Mouse (Mus musculus): ENCODE data around the gene Ebi3. TPM values are rescaled to one million over a fixed set of nuclear protein-coding genes. Genes with fewer than 3 reads are reported as not detected.

Gene Ebi3
- polyA plus RNA-seq, 1 experiment from 2014 or later = 3.1 TPM

- no peaks in the 10 kb centered on the region for H3K27me3 ChIP-seq (replicated peaks; ENCODE audit: insufficient read depth, low read length)
Measured at GRCm38 (mm10) chr17:55960791-55961190, 8.4 kb downstream of the Ebi3 start.

GRCm38 (mm10) chr17:55961631-55962030, 9.2 kb downstream of the Ebi3 start:
- H3K36me3 ChIP-seq (ENCODE audit: insufficient read depth, low read length) = peaks cover 5% of the 10 kb centered on the region; the same call in 1 of the 2 replicates
- no peak for TF ChIP-seq CTCF (IDR thresholded peaks at IDR 0.05)
- no peak for TF ChIP-seq EP300 (IDR thresholded peaks at IDR 0.05)
- peaks cover 4% of the 10 kb centered on the region; the same call in 1 of the 2 replicates for H3K4me1 ChIP-seq (ENCODE audit: insufficient read depth, low read depth, low read length)
- whole genome bisulfite sequencing = 94% methylated on average over 7 of the region's 7 CpGs
- no peak overlapping the region for H3K4me2 ChIP-seq (replicated peaks; ENCODE audit: low read depth, low read length)
- H3K27me3 ChIP-seq (replicated peaks; ENCODE audit: insufficient read depth, low read length) = no peaks in the 10 kb centered on the region
- H3K9me3 ChIP-seq (ENCODE audit: low read length) = no peaks in the 10 kb centered on the region
- no peak overlapping the region for H3K4me3 ChIP-seq (ENCODE audit: low read depth, low read length)
- no peak for DNase-seq (ENCODE audit: low spot score)
- H3K9ac ChIP-seq (replicated peaks; ENCODE audit: low read depth) = no peak overlapping the region
- no peak for ATAC-seq
- no peak overlapping the region for H3K27ac ChIP-seq (ENCODE audit: low read length)

More at GRCm38 (mm10) chr17:55960791-55961190, 8.4 kb downstream of the Ebi3 start:
- Histone ChIP-seq H3K4me1 (ENCODE audit: insufficient read depth, low read depth, low read length) (peaks cover 4% of the 10 kb centered on the region; the same call in 1 of the 2 replicates), H3K36me3 (ENCODE audit: insufficient read depth, low read length) (no peaks in the 10 kb centered on the region), H3K9ac (replicated peaks; ENCODE audit: low read depth) (no peak overlapping the region), H3K4me2 (replicated peaks; ENCODE audit: low read depth, low read length) (no peak overlapping the region), H3K27ac (ENCODE audit: low read length) (no peak overlapping the region), H3K9me3 (ENCODE audit: low read length) (no peaks in the 10 kb centered on the region), H3K4me3 (ENCODE audit: low read depth, low read length) (no peak overlapping the region)
- TF ChIP-seq CTCF (IDR thresholded peaks at IDR 0.05) (no peak), EP300 (IDR thresholded peaks at IDR 0.05) (no peak)
- ATAC-seq (no peak), DNase-seq (ENCODE audit: low spot score) (no peak)

- WGBS = 64% methylated on average over 14 of the region's 14 CpGs
- Histone ChIP-seq H3K9ac (replicated peaks; ENCODE audit: low read depth) (no peak overlapping the region), H3K27me3 (replicated peaks; ENCODE audit: insufficient read depth, low read length) (no peaks in the 10 kb centered on the region), H3K4me2 (replicated peaks; ENCODE audit: low read depth, low read length) (no peak overlapping the region), H3K4me1 (ENCODE audit: insufficient read depth, low read depth, low read length) (peaks cover 4% of the 10 kb centered on the region; the same call in 1 of the 2 replicates), H3K4me3 (ENCODE audit: low read depth, low read length) (no peak overlapping the region), H3K27ac (ENCODE audit: low read length) (no peak overlapping the region), H3K36me3 (ENCODE audit: insufficient read depth, low read length) (peaks cover 11% of the 10 kb centered on the region), H3K9me3 (ENCODE audit: low read length) (no peaks in the 10 kb centered on the region)
- no peak for ATAC-seq
- peak; percentile 63 for DNase-seq (ENCODE audit: low spot score)
- TF ChIP-seq CTCF (IDR thresholded peaks at IDR 0.05) (no peak), EP300 (IDR thresholded peaks at IDR 0.05) (no peak)
Measured at GRCm38 (mm10) chr17:55963171-55963570, 10.7 kb downstream of the Ebi3 start.

- Histone ChIP-seq H3K27me3 (replicated peaks; ENCODE audit: insufficient read depth, low read length) (no peaks in the 10 kb centered on the region), H3K9me3 (ENCODE audit: low read length) (no peaks in the 10 kb centered on the region), H3K4me3 (ENCODE audit: low read depth, low read length) (no peak overlapping the region), H3K4me1 (ENCODE audit: insufficient read depth, low read depth, low read length) (no peaks in the 10 kb centered on the region), H3K9ac (replicated peaks; ENCODE audit: low read depth) (no peak overlapping the region), H3K27ac (ENCODE audit: low read length) (no peak overlapping the region), H3K4me2 (replicated peaks; ENCODE audit: low read depth, low read length) (no peak overlapping the region), H3K36me3 (ENCODE audit: insufficient read depth, low read length) (peaks cover 11% of the 10 kb centered on the region)
- DNase-seq (ENCODE audit: low spot score) (no peak), ATAC-seq (no peak)
- WGBS = 95% methylated on average over 10 of the region's 10 CpGs
- TF ChIP-seq CTCF (IDR thresholded peaks at IDR 0.05) (no peak), EP300 (IDR thresholded peaks at IDR 0.05) (no peak)
Measured at GRCm38 (mm10) chr17:55964496-55964895, 12.1 kb downstream of the Ebi3 start.

GRCm38 (mm10) chr17:55964996-55965395, 12.6 kb downstream of the Ebi3 start:
- Histone ChIP-seq H3K36me3 (ENCODE audit: insufficient read depth, low read length) (peaks cover 11% of the 10 kb centered on the region), H3K27me3 (replicated peaks; ENCODE audit: insufficient read depth, low read length) (no peaks in the 10 kb centered on the region), H3K9ac (replicated peaks; ENCODE audit: low read depth) (no peak overlapping the region), H3K27ac (ENCODE audit: low read length) (no peak overlapping the region), H3K4me2 (replicated peaks; ENCODE audit: low read depth, low read length) (no peak overlapping the region), H3K4me1 (ENCODE audit: insufficient read depth, low read depth, low read length) (no peaks in the 10 kb centered on the region), H3K4me3 (ENCODE audit: low read depth, low read length) (no peak overlapping the region), H3K9me3 (ENCODE audit: low read length) (no peaks in the 10 kb centered on the region)
- no peak for TF ChIP-seq EP300 (IDR thresholded peaks at IDR 0.05)
- peak; percentile 19; the same call in 1 of the 2 replicates for TF ChIP-seq CTCF (IDR thresholded peaks at IDR 0.05)
- ATAC-seq (no peak), DNase-seq (ENCODE audit: low spot score) (no peak)
- WGBS = 82% methylated on average over 9 of the region's 9 CpGs

- Histone ChIP-seq H3K4me3 (ENCODE audit: low read depth, low read length) (no peak overlapping the region), H3K27me3 (replicated peaks; ENCODE audit: insufficient read depth, low read length) (no peaks in the 10 kb centered on the region), H3K27ac (ENCODE audit: low read length) (no peak overlapping the region), H3K9ac (replicated peaks; ENCODE audit: low read depth) (no peak overlapping the region), H3K36me3 (ENCODE audit: insufficient read depth, low read length) (peaks cover 11% of the 10 kb centered on the region), H3K9me3 (ENCODE audit: low read length) (no peaks in the 10 kb centered on the region), H3K4me1 (ENCODE audit: insufficient read depth, low read depth, low read length) (no peaks in the 10 kb centered on the region), H3K4me2 (replicated peaks; ENCODE audit: low read depth, low read length) (no peak overlapping the region)
- DNase-seq (ENCODE audit: low spot score) (no peak), ATAC-seq (no peak)
- TF ChIP-seq CTCF (IDR thresholded peaks at IDR 0.05) (no peak), EP300 (IDR thresholded peaks at IDR 0.05) (no peak)
- 92% methylated on average over 4 of the region's 4 CpGs for WGBS
Measured at GRCm38 (mm10) chr17:55967186-55967585, 14.7 kb downstream of the Ebi3 start.

GRCm38 (mm10) chr17:55968210-55968609, 15.8 kb downstream of the Ebi3 start:
- ATAC-seq = 0 out of 2 replicates have a peak, but pooled peaks have one; percentile 19
- no peaks in the 10 kb centered on the region for H3K4me1 ChIP-seq (ENCODE audit: insufficient read depth, low read depth, low read length)
- TF ChIP-seq CTCF (IDR thresholded peaks at IDR 0.05) = no peak
- TF ChIP-seq EP300 (IDR thresholded peaks at IDR 0.05) = no peak
- H3K27ac ChIP-seq (ENCODE audit: low read length) = no peak overlapping the region
- WGBS = 54% methylated on average over 7 of the region's 7 CpGs
- no peak overlapping the region for H3K9ac ChIP-seq (replicated peaks; ENCODE audit: low read depth)
- no peak overlapping the region for H3K4me2 ChIP-seq (replicated peaks; ENCODE audit: low read depth, low read length)
- no peak overlapping the region for H3K4me3 ChIP-seq (ENCODE audit: low read depth, low read length)
- no peaks in the 10 kb centered on the region for H3K9me3 ChIP-seq (ENCODE audit: low read length)
- H3K27me3 ChIP-seq (replicated peaks; ENCODE audit: insufficient read depth, low read length) = no peaks in the 10 kb centered on the region
- no peak for DNase-seq (ENCODE audit: low spot score)
- H3K36me3 ChIP-seq (ENCODE audit: insufficient read depth, low read length) = peaks cover 11% of the 10 kb centered on the region

Data from lung, postnatal 0 days (tissue).